Mouse (Mus musculus) layer of hippocampus, postnatal 36 days (tissue): ENCODE data around the gene Tecr. TPM values are rescaled to one million over a fixed set of nuclear protein-coding genes. Genes with fewer than 3 reads are reported as not detected.
"Not testable (repeated sequence)": the region's sequence is repeated elsewhere in the genome, so short reads cannot be mapped to it uniquely, and the experiment has no call there.

ENCODE experiments used
- DNase-seq, 2 experiments: peaks; one replicate each; pipeline ENCODE4 v3.0.0; 2022
- total RNA-seq, 2 experiments: library from RNA; stranded (reverse); gene quantifications; 2 replicates each; pipeline ENCODE4 v1.2.3; 2021

The Tecr gene
- total RNA-seq, 2 experiments from 2014 or later = 511 to 514 TPM

GRCm38 (mm10) chr8:83618566-83618965 is 10.8 kb upstream of the Tecr start:
- DNase-seq = no peak

GRCm38 (mm10) chr8:83617111-83617510 is 9.3 kb upstream of the Tecr start:
- no peak for DNase-seq

GRCm38 (mm10) chr8:83616625-83617024 is 8.9 kb upstream of the Tecr start:
- DNase-seq = no peak

GRCm38 (mm10) chr8:83613695-83614094 is 5.9 kb upstream of the Tecr start:
- no peak for DNase-seq

- DNase-seq = no peak
Measured at GRCm38 (mm10) chr8:83611921-83612320, 4.2 kb upstream of the Tecr start.

GRCm38 (mm10) chr8:83609547-83610180 is 1.9 kb upstream of the Tecr start:
- no peak for DNase-seq

- DNase-seq = no peak
Measured at GRCm38 (mm10) chr8:83609086-83609485, 1.3 kb upstream of the Tecr start.

GRCm38 (mm10) chr8:83608398-83608829 is 643 bp upstream of the Tecr start:
- DNase-seq = peak; percentile 84 to 86

- DNase-seq = no peak
Measured at GRCm38 (mm10) chr8:83602650-83603029, 5.1 kb downstream of the Tecr start.

- DNase-seq = no peak
Measured at GRCm38 (mm10) chr8:83599814-83600213, 8.0 kb downstream of the Tecr start.

GRCm38 (mm10) chr8:83598146-83598545 is 9.6 kb downstream of the Tecr start:
- no peak for DNase-seq

- DNase-seq = no peak
Measured at GRCm38 (mm10) chr8:83596369-83596768, 11.4 kb downstream of the Tecr start.

- not testable (repeated sequence) for DNase-seq
Measured at GRCm38 (mm10) chr8:83595050-83595345, 12.8 kb downstream of the Tecr start.

GRCm38 (mm10) chr8:83594167-83595049 is 13.4 kb downstream of the Tecr start:
- peak; percentile 94 to 95 for DNase-seq

GRCm38 (mm10) chr8:83593325-83594166 is 14.2 kb downstream of the Tecr start:
- DNase-seq = no peak

GRCm38 (mm10) chr8:83592682-83593081 is 15.1 kb downstream of the Tecr start:
- DNase-seq = no peak

- DNase-seq = no peak
Measured at GRCm38 (mm10) chr8:83590488-83591023, 17.2 kb downstream of the Tecr start.

- DNase-seq = no peak
Measured at GRCm38 (mm10) chr8:83588886-83589285, 18.9 kb downstream of the Tecr start.

GRCm38 (mm10) chr8:83587644-83588043 is 20.1 kb downstream of the Tecr start:
- DNase-seq = no peak

GRCm38 (mm10) chr8:83585333-83585732 is 22.4 kb downstream of the Tecr start:
- no peak for DNase-seq

- DNase-seq = no peak
Measured at GRCm38 (mm10) chr8:83584771-83585170, 23.0 kb downstream of the Tecr start.

- DNase-seq = no peak
Measured at GRCm38 (mm10) chr8:83583236-83583635, 24.5 kb downstream of the Tecr start.

GRCm38 (mm10) chr8:83582226-83582625 is 25.5 kb downstream of the Tecr start:
- DNase-seq = peak in 1 of 2 experiments; percentile 3
